Mouse (Mus musculus) midbrain, embryonic 14.5 days (tissue): ENCODE results near the gene Cabp4. TPM values are rescaled to one million over a fixed set of nuclear protein-coding genes. Genes with fewer than 3 reads are reported as not detected.

Experiments used
- ATAC-seq: fragments of 200-750 bp; cut with Nextera tagmentation; 2 replicates; pipeline ENCODE4 v1.8.0; 2017; ENCODE audit warnings: moderate number of reproducible peaks, moderate library complexity; ENCODE audit not compliant: low FRiP score, low TSS enrichment
- DNase-seq: peaks from one replicate; pipeline ENCODE4 v3.0.0-alpha.2; 2015
- H3K27ac ChIP-seq: fragments of 300-500 bp; sonication (generic); replicated peaks from 2 replicates; pipeline ENCODE4 v1.5.1; 2014; ENCODE audit warnings: mild to moderate bottlenecking, low read depth, low read length, moderate library complexity
- H3K27me3 ChIP-seq: fragments of 300-500 bp; sonication (generic); 2 replicates; pipeline ENCODE4 v1.6.1; 2014; ENCODE audit warnings: low read length, control low read depth, mixed read lengths; ENCODE audit not compliant: control insufficient read depth, insufficient read depth
- H3K36me3 ChIP-seq: fragments of 300-500 bp; sonication (generic); 2 replicates; pipeline ENCODE4 v1.6.1; 2014; ENCODE audit warnings: low read length, control low read depth; ENCODE audit not compliant: control insufficient read depth, insufficient read depth
- H3K4me1 ChIP-seq: fragments of 300-500 bp; sonication (generic); 2 replicates; pipeline ENCODE4 v1.6.1; 2014; ENCODE audit warnings: mild to moderate bottlenecking, antibody characterized with exemption, low read length, control low read depth; ENCODE audit not compliant: control insufficient read depth, insufficient read depth
- H3K4me2 ChIP-seq: fragments of 300-500 bp; sonication (generic); 2 replicates; pipeline ENCODE4 v1.6.1; 2014; ENCODE audit warnings: mild to moderate bottlenecking, low read length, moderate library complexity
- H3K4me3 ChIP-seq: fragments of 300-500 bp; sonication (generic); replicated peaks from 2 replicates; pipeline ENCODE4 v1.5.1; 2014; ENCODE audit warnings: low read depth, low read length
- H3K9ac ChIP-seq: fragments of 300-500 bp; sonication (generic); replicated peaks from 2 replicates; pipeline ENCODE4 v1.6.1; 2014; ENCODE audit warnings: mild to moderate bottlenecking, low read length, moderate library complexity
- H3K9me3 ChIP-seq: fragments of 300-500 bp; sonication (generic); 2 replicates; pipeline ENCODE4 v1.6.1; 2016; ENCODE audit warnings: low read length, control low read depth, mixed read lengths; ENCODE audit not compliant: control insufficient read depth
- WGBS: fragments of 180-500 bp; shearing (Covaris S2); extraction: QIAGEN DNeasy Blood & Tissue Kit; methylation state at CpG from one replicate; pipeline ENCODE4 v1.1.7; 2014; 5-methylcytosine and 5-hydroxymethylcytosine counted together
- polyA plus RNA-seq: library from polyadenylated mRNA; unstranded; fragments of >200 nt; fragmentation: Nextera tagmentation; extraction: Ambion mirVana; gene quantifications from 2 replicates; pipeline ENCODE4 v1.2.1, GENCODE M21; 2014

Cabp4 gene
- polyA plus RNA-seq, 1 experiment from 2014 or later: 0.14 TPM

DNA sequence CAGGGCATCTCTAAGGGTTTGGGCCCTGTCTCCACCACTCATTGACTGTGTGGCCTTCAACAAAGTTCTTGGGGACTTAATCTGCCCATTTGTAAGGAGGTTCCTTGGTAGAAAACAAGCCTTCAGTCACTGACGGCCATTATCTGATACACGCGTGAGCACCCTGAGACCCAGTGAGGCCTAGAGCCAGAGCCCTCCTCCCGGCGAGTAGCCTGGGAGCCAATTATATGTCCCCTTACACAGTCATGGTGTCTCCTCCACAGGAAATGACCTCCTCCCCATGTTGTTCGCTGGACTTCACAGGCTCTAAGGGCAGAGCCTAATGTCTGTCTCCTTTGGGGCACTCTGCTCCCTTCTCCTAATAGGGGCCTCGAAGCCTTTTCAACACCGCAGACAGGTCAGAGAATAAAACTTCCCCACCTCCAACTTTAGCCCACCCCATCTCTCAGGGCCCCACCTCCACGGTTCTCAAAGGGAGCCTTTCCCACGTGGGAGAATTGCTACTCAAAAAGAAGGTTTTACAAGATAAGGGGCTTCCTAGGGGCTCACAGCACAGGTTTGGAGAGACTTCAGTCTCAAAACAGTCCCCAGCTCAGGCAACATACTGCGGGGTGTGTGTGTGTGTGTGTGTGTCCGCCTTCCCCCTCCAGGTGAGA lies 2.7 kb upstream of the Cabp4 start:
- 0 out of 2 replicates have a peak, but pooled peaks cover 4% of the 10 kb centered on the region for H3K9me3 ChIP-seq
- DNase-seq (no peak), ATAC-seq (no peak)
- H3K4me1 ChIP-seq: peaks cover 15% of the 10 kb centered on the region; the same call in 1 of the 2 replicates
- 61% methylated on average over 12 of the region's 12 CpGs for WGBS
- no peak overlapping the region for H3K9ac ChIP-seq
- no peak overlapping the region for H3K4me2 ChIP-seq
- H3K27ac ChIP-seq: no peak overlapping the region
- H3K36me3 ChIP-seq: peaks cover 15% of the 10 kb centered on the region
- H3K27me3 ChIP-seq: no peaks in the 10 kb centered on the region
- no peak overlapping the region for H3K4me3 ChIP-seq

- ATAC-seq (no peak), DNase-seq (no peak)
- H3K36me3 ChIP-seq: peaks cover 11% of the 10 kb centered on the region
- no peak overlapping the region for H3K9ac ChIP-seq
- H3K9me3 ChIP-seq: 0 out of 2 replicates have a peak, but pooled peaks cover 4% of the 10 kb centered on the region
- peaks cover 15% of the 10 kb centered on the region; the same call in 1 of the 2 replicates for H3K4me1 ChIP-seq
- no peaks in the 10 kb centered on the region for H3K27me3 ChIP-seq
- H3K27ac ChIP-seq: no peak overlapping the region
- no peak overlapping the region for H3K4me2 ChIP-seq
- 75% methylated on average over 5 of the region's 5 CpGs for WGBS
- no peak overlapping the region for H3K4me3 ChIP-seq
These were observed 2.1 kb upstream of the Cabp4 start for GRCm38 (mm10) chr19:4145936-4146335.

GRCm38 (mm10) chr19:4144550-4145498 lies 991 bp upstream of the Cabp4 start:
- WGBS: 86% methylated on average over 16 of the region's 16 CpGs
- Histone ChIP-seq H3K27ac (no peak overlapping the region), H3K9me3 (0 out of 2 replicates have a peak, but pooled peaks cover 4% of the 10 kb centered on the region), H3K27me3 (no peaks in the 10 kb centered on the region), H3K4me3 (no peak overlapping the region), H3K36me3 (no peaks in the 10 kb centered on the region; the same call in 1 of the 2 replicates), H3K9ac (no peak overlapping the region), H3K4me2 (no peak overlapping the region), H3K4me1 (peaks cover 15% of the 10 kb centered on the region; the same call in 1 of the 2 replicates)
- ATAC-seq (no peak), DNase-seq (no peak)

DNA sequence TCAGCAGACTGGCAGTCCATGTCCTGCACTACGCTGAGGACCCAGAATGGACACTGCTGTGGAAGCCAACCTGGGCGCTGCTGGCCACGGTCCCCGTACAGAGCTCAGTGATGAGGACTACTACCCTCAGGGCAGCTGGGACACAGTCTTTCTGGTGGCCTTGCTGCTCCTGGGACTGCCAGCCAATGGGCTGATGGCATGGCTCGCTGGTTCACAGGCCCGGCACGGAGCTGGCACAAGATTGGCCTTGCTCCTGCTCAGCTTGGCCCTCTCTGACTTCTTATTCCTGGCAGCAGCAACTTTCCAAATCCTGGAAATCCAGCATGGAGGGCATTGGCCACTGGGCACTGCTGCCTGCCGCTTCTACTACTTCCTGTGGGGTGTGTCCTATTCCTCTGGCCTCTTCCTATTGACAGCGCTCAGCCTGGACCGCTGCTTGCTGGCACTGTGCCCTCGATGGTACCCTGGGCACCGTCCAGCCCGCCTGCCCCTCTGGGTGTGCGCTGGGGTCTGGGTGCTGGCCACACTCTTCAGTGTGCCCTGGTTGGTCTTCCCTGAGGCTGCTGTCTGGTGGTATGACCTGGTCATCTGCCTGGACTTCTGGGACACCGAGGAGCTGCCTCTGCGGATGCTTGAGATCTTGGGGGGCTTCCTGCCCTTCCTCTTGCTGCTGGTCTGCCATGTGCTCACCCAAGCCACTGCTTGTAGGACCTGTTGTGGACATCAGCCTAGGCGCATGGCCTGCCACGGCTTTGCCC lies 1.2 kb downstream of the Cabp4 start:
- Histone ChIP-seq H3K4me2 (no peak overlapping the region), H3K27ac (no peak overlapping the region), H3K9me3 (0 out of 2 replicates have a peak, but pooled peaks cover 4% of the 10 kb centered on the region), H3K4me3 (no peak overlapping the region), H3K36me3 (no peaks in the 10 kb centered on the region), H3K9ac (no peak overlapping the region), H3K4me1 (0 out of 2 replicates have a peak, but pooled peaks cover 7% of the 10 kb centered on the region), H3K27me3 (no peaks in the 10 kb centered on the region)
- DNase-seq: no peak
- WGBS: 91% methylated on average over 18 of the region's 18 CpGs
- ATAC-seq: no peak

DNA sequence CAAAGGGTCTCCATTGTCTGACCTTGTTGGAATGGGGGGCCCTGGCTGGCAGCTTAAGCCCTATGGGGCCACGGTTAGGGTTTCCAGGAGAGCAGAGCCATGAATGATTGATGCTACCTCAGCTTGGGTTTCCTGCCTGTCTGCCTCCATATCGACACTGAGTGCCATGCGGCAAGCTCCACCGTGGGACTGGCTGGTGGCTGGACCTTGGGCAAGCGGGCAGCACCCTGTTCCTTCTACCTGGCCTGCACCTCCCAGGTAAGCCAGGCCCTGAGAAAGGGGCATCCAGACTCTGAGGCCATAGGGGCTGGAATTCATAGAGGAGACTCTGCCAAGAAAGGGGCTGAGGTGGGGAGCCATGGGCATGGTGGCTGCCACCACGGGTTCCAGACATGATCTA lies 3.7 kb downstream of the Cabp4 start:
- DNase-seq (no peak), ATAC-seq (no peak)
- Histone ChIP-seq H3K4me2 (no peak overlapping the region), H3K36me3 (no peaks in the 10 kb centered on the region), H3K9me3 (no peaks in the 10 kb centered on the region), H3K27me3 (no peaks in the 10 kb centered on the region), H3K4me1 (0 out of 2 replicates have a peak, but pooled peaks cover 6% of the 10 kb centered on the region), H3K4me3 (no peak overlapping the region), H3K9ac (no peak overlapping the region), H3K27ac (no peak overlapping the region)
- WGBS: 76% methylated on average over 6 of the region's 6 CpGs

DNA sequence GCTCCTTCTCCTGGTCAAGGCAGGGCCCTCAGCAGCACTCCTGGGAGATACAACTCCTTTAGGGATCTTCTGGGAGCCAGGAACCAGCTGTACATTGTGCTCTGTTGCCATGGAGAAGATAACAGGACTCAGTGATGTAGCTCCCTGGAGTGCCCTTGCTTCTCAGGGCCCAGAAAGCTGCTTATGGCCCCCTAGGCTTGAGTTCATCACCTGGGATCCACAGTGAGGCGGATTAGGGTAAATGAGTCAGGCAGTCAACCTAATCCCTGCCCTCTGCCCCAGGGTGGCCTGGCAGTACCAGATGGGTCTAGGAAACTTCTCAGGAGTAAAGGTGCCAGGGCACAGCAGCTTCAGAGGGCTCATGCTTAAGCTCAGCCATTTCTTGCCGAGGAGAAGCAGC lies 4.4 kb downstream of the Cabp4 start, which contains the start of gene Gpr152:
Gene Gpr152 (plus strand): TSS at position 342 of the 400 bp plus-strand sequence.
- H3K9me3 ChIP-seq: no peaks in the 10 kb centered on the region
- H3K27me3 ChIP-seq: no peaks in the 10 kb centered on the region
- H3K27ac ChIP-seq: no peak within 1 kb of the TSS
- H3K4me3 ChIP-seq: no peak within 1 kb of the TSS
- H3K36me3 ChIP-seq: no peaks in the 10 kb centered on the region
- no peak within 1 kb of the TSS for H3K4me2 ChIP-seq
- DNase-seq (no peak), ATAC-seq (no peak)
- no peak within 1 kb of the TSS for H3K9ac ChIP-seq
- 0 out of 2 replicates have a peak, but pooled peaks cover 6% of the 10 kb centered on the region for H3K4me1 ChIP-seq
- WGBS: 37% methylated on average over 2 of the region's 2 CpGs

- no peak overlapping the region for H3K27ac ChIP-seq
- H3K4me1 ChIP-seq: 0 out of 2 replicates have a peak, but pooled peaks cover 6% of the 10 kb centered on the region
- peaks cover 6% of the 10 kb centered on the region for H3K36me3 ChIP-seq
- no peaks in the 10 kb centered on the region for H3K9me3 ChIP-seq
- no peak for ATAC-seq
- DNase-seq: no peak
- WGBS: 77% methylated on average over 5 of the region's 5 CpGs
- no peak overlapping the region for H3K9ac ChIP-seq
- H3K4me3 ChIP-seq: no peak overlapping the region
- H3K4me2 ChIP-seq: no peak overlapping the region
- no peaks in the 10 kb centered on the region for H3K27me3 ChIP-seq
These were observed 5.9 kb downstream of the Cabp4 start for GRCm38 (mm10) chr19:4137913-4138312.

GRCm38 (mm10) chr19:4136463-4136862 lies 7.4 kb downstream of the Cabp4 start:
- peaks cover 21% of the 10 kb centered on the region for H3K36me3 ChIP-seq
- H3K4me2 ChIP-seq: no peak overlapping the region
- no peak overlapping the region for H3K27ac ChIP-seq
- H3K9me3 ChIP-seq: no peaks in the 10 kb centered on the region
- no peak overlapping the region for H3K9ac ChIP-seq
- WGBS: 77% methylated on average over 5 of the region's 5 CpGs
- DNase-seq (no peak), ATAC-seq (no peak)
- no peak overlapping the region for H3K4me3 ChIP-seq
- no peaks in the 10 kb centered on the region for H3K27me3 ChIP-seq
- H3K4me1 ChIP-seq: 0 out of 2 replicates have a peak, but pooled peaks cover 6% of the 10 kb centered on the region
